Mouse (Mus musculus) layer of hippocampus, adult 18-20 months (tissue): ENCODE measurements at regions not wholly inside any gene's neighbourhood (a gene's known extent, or its start where the extent isn't known, plus 50 kb on each side); places are given as distances from the start of the nearest gene placed in this dataset.

Source experiments
- DNase-seq, 2 experiments: peaks; one replicate each; pipeline ENCODE4 v3.0.0; 2022; ENCODE audit warnings: low spot score in 2 of 2

DNA sequence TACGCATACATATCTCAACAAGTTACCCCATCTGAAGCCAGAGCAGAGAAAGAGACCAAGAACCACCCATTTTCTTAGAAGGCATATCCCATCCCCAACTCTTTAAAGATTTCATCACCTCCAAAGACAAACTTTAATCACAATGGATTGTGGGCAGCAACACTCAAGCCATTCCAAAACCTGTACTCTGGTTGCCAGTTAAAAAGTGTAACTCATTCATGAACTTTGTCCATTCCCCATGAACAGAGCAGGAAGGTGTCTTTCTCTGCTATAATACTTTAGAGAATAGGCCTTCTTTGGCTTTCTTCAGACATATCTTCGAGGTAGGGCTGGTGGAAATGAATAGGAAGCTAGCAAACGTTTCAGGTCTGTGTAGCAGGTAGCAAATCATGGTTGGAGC lies 160.4 kb downstream of the Fzd1 start:
- DNase-seq: no peak

DNA sequence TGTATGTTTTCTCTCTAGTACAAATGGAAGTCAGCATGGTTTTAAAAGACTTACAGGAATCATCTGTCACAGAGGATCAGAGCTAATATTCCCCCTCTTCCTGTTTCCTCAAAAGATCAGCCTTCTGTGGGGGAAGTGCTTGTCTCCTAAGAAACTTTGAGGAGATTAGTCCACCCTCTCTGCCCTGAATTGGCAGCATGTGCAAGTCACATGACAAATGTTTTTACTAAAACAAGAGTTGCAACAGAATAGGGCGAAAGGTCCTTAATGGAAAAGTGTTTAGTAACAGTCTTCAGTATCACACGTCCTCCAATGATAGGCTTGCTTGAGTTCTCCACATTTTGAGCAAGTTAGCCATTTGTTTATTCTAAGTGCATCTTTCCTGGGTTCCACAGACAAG lies 162.8 kb downstream of the Fzd1 start:
- no peak for DNase-seq

DNA sequence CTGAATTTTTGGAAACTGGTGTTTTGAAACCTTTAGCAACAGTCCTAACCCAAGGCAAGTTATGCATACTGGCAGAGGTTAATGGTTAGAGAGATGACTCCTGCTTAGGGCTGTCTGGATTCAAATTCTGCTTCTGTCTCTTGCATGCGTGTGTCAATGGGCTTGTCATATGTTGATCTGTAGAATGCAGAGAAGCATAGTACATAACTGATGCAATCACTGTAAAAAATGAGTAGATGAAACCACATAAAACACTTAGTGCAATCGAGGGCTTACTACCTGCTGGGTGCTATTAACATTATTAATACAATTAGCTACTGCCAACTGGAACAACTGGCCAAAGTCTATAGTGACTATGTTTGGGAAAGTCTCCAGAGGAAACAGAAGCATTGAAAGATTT lies 163.3 kb downstream of the Fzd1 start:
- no peak for DNase-seq

DNA sequence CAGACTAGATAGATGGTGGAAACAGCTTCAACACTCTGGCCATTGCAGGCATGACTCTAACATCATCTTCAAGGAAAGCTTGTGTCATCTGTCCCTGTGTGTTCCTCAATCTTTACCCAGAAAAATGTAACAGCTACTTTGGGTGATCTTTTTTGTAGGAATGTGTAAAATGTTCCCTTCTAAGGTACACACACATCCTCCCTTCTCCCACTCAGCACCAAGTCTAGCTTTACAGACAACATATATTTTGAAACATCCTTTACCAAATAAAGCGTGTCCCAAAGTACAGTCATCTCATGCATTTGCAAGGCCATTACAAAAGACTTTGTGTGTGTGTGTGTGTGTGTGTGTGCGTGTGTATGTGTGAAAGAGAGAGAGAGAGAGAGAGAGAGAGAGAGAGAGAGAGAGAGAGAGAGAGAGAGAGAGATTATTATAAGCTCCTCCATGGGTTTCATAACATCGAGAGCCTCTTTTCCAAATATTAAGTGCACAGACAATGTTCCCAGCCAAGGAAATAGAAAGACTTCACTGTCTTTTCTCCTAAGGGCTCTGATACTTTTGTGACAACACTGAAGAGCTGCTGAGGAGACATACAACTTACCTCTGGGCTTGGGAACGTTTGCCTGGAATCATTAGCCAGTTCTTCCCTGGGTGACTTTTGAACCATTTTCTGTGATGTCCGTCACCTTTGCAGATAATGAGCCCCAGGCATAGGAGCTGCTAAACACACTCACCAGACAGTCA lies 164.0 kb downstream of the Fzd1 start:
- DNase-seq: no peak

DNA sequence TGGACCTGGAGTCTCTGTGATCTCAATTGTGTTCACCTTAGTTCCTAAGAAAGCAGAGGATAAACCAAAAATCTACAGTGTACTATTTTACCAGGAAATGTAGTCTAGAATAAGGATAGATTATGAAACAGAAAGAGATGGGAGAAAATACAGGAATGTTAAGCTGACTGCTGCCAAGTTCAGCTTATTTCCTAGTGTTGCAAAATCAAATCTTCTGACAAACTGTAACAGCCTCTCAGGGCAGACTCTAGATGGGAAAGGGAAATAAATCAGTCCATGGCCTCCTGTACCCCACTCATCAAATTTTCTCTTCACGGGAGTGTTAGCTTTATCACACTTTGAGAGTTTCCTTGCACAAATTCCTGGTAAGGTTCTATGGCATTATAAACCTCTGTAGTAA lies 166.1 kb downstream of the Fzd1 start:
- no peak for DNase-seq

DNA sequence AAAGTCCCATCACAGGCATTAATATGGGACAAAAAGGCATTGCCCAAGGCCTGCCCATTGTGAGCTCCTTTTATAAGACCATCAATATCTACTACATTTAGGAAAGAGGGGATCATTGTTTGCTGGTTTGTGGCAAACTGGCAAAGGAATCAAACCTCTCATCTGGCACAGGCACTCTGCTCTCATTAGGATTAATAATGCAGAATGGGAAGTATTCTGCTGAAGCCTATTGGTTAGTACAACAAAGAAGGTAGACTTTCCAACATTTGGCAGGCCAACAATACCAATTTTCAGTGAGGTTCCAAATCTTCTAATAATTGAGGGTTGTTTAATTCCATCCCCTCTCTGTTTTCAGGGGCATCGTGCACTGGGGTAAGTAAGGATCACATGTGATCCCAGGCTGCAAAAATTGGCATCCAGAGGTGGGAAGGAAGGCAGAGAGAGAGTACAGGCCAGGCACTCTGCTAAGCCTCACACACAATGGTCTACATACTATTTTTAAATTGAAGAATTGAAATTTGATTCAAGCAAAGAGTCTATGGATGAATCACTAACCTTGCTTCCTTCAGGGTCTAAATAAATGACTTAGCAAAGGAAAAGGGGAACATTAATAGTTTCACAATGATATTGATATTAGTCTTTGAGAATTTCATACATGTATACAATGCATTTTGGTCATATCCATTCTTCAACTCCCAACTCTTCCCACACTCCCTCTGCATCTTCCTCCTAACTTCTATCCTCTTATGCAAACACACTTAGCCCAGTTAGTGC lies 174.9 kb downstream of the Fzd1 start:
- DNase-seq: no peak

DNA sequence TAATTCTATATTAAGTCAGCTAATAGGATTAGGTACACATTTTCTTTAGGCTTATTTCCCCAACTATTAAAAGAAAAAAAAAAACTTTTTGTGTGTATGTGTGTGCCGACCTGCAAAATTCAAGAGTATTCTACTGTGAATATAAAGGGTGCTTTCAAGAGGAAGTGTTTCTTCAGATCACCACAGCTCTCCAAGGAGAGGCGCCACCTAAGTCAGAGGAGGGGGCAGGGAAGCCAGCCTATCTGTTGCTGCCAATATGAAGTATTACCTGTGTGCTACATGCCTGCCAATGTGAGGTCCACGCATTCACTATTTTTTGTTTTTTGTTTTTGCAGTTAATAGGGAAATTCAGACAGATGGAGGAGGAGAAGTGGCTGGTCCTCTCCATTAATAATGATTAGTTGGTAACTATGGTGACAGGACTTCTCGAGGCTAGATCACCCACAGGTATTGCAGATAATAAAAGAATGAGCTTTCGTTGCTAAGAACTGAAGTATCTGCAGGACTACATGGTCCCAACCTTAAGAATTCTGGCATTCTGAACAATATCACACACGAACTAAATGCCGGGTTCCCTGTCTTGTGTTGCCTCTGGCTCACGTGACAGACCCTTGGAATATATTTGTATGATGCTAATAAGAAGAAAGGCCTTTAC lies 177.5 kb downstream of the Fzd1 start:
- no peak for DNase-seq

DNA sequence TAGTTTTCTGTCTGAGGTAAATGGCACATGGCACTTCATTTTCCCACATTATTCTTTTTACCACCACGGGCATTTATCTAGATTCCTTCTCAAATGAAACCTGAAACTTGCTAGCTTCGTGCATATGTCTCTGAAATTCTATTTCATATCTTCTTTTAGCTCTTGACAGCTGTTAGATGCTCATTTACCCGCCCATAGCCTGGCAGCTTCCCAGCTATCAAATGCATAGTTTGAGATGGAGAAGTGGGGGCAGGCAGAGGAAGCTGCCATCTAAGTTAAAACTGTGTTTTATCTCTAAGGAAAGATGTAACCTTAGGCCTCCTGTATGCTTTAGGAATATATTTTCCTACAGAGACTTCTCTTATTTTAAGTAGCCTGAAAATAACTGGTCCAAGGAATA lies 179.0 kb downstream of the Fzd1 start:
- DNase-seq: peak; percentile 6 to 23

DNA sequence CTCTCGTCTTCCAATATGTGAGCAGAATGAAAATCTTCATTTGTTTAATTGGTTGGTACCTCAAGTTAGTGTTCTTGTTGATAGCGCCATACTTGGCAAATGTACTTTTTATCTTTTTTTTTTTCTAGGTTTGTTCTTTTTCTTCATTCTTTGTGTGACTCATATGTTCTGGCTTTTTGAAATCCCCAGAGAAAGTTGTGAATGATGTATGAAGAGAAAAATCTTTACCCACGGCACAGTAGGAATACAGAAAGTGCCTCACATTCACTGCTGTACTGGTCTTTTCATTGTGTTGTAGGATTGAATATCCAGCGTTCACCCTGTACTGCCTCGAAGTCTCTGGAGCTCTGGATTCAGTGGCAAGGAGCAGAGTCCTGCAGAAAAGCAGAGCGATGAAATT lies 180.7 kb downstream of the Fzd1 start:
- no peak for DNase-seq

DNA sequence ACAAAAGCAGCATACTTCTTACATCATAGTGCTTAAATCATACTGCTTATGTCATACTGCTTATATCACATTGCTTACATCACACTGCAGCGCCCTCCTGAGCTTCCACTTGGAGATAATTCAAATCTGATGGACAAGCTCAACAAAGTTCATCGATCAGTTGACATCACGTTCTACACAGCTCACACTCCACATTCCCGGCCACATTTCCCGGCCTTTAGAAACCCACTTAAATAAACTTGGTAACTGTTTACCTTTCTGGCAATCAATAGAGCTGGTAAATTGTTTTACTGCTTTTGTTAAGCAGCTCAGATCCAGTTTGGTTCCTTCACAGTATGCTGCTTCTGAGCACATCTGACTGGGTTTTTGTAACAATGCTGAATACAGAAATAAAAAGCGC lies 194.0 kb downstream of the Fzd1 start:
- no peak for DNase-seq

DNA sequence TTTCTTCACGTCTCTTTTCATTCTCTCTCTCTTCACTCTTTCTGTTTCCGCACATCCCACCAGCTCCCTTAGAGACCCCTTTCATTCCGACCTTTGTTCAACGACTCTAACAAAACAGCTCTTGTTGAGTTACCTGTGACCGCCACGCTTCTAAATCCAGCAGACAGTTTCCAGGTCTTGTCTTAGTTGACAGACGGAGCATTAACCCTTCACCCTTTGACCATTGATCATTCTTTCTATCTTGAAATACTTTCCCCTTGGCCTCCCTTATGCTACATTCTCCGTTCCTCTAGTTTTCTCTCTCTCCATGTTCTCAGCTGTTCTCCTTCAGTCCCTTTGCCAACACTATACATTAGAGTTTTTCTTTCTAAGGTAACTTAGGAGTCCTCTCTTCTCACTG lies 196.2 kb downstream of the Fzd1 start:
- DNase-seq: no peak

DNA sequence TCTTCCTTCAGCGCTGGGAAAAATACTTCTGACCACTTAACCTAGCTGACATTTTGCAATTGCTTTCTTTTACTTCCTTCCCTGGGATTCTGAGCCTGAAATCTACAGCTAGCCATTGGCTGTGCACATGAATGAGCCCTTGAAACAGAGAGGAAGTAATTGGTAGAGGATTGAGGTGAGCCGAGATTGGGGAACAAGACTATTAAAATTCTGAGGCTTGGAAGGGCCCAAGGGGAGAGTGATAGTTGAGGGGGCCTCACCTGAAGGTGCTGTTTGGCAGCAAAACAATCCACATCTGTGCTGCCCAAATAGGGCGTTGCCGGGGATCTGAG lies 196.7 kb downstream of the Fzd1 start:
- no peak for DNase-seq

DNA sequence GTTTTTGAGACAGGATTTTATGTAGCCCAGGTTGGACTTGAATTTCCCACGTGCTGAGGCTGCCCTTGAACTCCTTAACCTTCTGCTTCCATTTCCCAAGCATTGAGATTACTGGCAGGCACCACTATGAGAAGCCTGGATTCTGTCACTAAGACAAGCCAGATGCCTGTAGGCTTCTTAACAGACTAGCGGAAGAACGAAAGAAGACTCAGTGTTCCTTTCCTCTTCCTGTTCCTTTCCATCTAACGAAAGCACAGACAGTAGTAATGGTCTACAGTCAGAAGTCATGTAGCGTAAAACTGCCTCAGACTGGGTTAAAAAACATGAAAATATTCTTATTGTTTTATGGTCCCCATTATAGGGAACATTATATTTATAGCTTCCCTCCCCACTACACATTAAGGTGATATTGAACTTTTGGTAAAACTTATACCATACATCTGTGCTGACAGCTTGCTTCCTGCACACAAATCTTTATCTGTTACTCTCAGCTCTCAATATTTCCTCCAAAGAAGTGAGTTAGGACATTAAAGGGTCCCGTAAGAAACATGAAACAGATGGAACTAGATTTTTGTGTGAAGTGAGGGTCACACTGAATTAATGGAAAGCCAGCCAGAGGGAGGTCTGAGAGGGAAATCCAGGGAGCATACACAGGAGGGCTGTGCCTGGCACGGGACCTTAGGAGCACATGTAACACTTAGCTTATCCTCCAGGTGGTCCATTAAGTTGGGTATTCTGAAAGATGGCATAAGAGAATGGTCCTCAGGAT lies 197.3 kb downstream of the Fzd1 start:
- DNase-seq: no peak

DNA sequence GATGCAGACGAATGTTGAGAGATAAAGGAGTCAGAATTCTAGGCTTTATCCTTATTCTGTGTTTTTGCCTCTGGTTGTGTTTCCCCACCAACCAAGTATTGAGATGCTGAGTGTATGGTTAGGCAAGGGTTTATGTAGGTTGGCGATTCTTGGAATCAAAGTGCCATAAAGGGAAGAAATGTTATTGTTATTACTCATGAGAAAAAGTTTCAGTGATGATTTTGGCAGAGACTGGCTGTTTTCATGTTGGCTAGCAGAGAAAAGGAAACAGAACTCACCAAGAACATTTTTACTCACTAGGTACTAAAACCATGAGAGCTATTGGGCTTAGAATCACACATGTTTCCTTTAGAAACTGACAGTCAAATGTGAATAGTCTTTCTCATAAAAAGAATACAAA lies 202.9 kb downstream of the Fzd1 start:
- DNase-seq: no peak

DNA sequence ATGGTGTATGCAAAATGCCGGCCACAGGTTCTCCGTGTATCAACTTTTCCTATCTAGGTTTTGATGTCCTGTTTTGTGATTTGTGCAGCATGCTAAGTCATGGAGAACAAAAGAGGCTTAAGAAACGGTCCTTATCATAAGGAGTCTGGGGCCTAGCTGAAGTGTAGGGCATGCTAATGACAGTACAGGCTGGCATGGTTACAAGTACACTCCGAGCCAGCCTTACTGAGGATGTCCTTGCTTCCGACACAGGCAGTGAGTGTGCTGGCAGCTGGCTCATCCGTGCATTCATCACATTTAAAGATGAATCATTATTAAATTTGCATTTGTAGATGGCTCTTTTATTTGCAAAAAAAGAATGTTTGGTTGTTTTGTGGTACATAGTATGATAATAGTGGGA lies 219.3 kb downstream of the Fzd1 start:
- DNase-seq: peak; percentile 6 to 37

DNA sequence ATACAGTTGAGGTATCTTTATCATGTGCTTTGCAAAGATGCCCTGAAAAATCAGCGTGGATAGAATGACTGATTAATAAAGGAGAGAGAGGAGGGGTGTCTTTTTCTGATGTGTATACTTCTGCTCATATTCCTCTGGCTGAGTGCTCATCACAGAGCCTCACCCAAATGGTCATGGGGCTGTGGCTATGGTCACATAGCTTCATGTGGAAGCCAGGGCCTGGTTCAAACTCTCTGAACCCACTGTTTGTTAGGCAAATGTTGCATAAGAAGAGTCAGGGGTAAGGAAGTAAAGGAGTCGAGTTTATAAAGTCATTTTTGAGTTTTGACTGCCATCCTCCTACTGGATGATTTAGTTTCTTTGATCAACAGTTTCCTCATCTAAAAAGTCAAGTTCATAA lies 221.0 kb downstream of the Fzd1 start:
- no peak for DNase-seq

DNA sequence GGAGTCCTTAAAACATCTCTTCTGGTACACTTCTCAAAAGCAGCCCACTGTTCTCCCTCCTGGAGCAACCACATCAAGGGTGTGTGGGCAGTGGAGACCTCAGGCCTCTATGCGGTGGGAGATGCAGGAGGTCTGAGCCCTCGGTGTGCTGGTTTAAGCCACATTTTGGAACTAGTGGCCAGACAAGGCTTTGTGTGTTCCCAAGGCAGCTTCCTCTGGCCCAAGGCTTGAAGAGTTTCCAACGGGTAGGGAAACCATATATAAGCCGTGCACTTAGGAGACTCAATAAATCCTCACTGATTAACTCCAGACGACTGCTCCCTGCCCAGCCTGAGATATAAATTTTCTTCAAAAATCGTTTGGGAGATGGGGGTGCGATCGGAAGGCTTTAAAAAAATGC lies 221.9 kb downstream of the Fzd1 start:
- DNase-seq: no peak

DNA sequence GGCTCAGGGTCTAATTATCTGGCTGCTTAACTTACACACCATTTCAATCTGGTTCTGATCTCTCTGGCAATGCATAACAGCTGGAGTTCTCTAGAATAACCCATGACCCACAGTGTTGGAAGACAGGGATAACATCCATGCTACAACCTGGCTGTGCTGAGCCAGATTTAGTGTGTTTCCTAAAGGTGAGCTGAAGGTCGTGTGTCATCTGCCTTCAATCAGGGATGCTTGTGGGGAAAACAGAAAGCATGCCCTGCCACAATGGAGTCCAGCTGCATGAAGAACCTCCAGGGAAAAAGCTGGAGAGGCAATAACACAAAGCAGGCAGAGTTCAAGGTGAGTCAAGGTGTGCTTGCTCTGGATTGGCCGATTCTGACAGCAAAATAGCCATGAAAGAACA lies 223.3 kb downstream of the Fzd1 start:
- DNase-seq: no peak

DNA sequence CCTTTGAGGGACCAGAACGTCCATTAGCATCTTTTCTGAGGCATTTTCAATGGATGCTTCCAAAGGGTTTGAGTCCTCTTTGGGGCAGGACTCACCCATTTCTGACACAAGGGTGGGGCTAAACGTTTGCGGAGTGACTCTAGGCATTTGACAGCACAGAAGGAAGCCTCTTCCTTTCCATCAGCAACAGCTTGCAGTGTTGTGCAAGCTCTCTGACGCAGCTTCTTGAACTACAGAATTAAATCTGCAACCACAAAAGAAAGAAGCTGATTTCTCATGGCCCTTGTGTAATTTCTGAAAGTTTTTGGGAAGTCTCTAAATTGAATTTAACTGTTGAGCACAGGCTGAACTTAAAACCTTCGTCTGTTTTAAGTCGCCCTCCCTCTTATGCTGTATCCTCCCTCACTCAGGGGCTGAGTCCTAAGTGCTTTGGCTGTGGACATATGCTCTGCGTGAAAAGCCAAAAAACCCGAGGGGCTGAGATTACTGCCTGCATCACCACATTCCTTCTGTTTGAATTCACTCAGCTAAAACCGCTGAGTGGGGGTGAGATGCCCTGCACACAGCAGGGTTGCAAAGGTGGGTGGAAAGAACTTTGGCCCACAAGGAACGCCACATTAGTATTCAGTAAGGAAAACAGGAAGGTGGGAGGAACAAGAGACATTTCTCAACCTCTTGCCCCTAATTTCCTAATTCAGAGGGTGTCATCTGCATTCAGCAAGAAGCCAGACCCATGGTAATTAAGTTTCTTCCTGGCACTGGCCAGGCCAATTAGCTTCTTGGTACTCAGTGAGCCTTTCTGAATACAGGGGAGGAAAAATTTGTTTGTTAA lies 227.4 kb downstream of the Fzd1 start:
- DNase-seq: peak; percentile 42 to 50

DNA sequence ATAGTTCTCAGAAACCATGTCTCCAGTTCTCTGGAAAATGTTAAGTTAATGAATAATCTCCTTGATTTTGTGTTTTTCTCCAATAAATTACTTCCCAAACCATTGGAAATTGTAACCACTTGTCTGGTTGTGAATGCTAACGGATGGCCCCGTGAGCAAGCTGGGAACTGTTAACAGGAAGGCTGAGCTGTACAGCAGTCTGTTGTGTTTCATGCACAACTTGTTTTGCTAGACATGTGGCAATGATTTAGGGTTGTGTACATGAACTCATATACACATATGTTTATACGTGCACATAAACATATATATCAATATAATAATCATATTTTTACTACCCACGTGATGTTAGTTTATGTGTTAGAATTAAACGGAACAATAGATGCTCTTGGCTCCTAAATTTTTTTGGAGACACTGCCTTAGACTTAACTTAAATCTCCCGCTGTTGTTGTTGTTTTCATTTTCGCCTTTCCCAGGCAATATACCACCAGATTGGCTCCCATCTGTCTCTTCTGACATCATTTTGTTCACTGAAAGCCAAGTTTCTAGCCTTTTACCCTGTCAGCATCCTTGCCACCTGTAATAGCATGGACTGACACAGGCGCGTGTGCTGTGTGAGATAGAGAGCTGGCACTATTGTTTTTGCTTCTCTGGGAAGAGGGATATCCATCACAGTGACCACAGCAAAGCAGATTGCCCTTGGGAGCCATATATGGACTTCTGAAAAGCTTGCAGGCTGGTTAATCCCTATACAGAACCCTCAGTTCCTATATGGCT lies 231.6 kb downstream of the Fzd1 start:
- no peak for DNase-seq
